Mouse (Mus musculus): ENCODE measurements around the gene Grm4. TPM values are rescaled to one million over a fixed set of nuclear protein-coding genes. Genes with fewer than 3 reads are reported as not detected.

Grm4 gene
- polyA plus RNA-seq, 1 experiment from 2014 or later = 0.22 TPM

- peaks cover 19% of the 10 kb centered on the region for H3K4me1 ChIP-seq (replicated peaks; ENCODE audit: control insufficient read depth, insufficient read depth, low read length)
- peak; percentile 41; the same call in 1 of the 2 replicates for ATAC-seq (replicated peaks; ENCODE audit: low FRiP score, low TSS enrichment, low read depth)
- 24% methylated on average over 10 of the region's 10 CpGs for WGBS
These were observed 15.9 kb downstream of the Grm4 start for GRCm38 (mm10) chr17:27505221-27505881.

GRCm38 (mm10) chr17:27503869-27504268, 17.3 kb downstream of the Grm4 start:
- no peaks in the 10 kb centered on the region for H3K36me3 ChIP-seq (ENCODE audit: control insufficient read depth, insufficient read depth, low read length)
- H3K27ac ChIP-seq (ENCODE audit: low read depth) = no peak overlapping the region
- no peak for ATAC-seq (replicated peaks; ENCODE audit: low FRiP score, low TSS enrichment, low read depth)
- H3K4me1 ChIP-seq (replicated peaks; ENCODE audit: control insufficient read depth, insufficient read depth, low read length) = peaks cover 19% of the 10 kb centered on the region
- DNase-seq (ENCODE audit: low spot score) = no peak
- no peak overlapping the region for H3K4me3 ChIP-seq (ENCODE audit: low read depth, low read length)
- H3K4me2 ChIP-seq (ENCODE audit: low read length) = no peak overlapping the region
- 37% methylated on average over 7 of the region's 7 CpGs for WGBS
- no peaks in the 10 kb centered on the region for H3K9me3 ChIP-seq (ENCODE audit: control insufficient read depth, low read length)
- peaks cover 41% of the 10 kb centered on the region for H3K27me3 ChIP-seq (replicated peaks; ENCODE audit: control insufficient read depth, insufficient read depth, low read length)
- H3K9ac ChIP-seq (ENCODE audit: low read length) = no peak overlapping the region

More at GRCm38 (mm10) chr17:27505221-27505881, 15.9 kb downstream of the Grm4 start:
- no peaks in the 10 kb centered on the region for H3K9me3 ChIP-seq (ENCODE audit: control insufficient read depth, low read length)
- H3K36me3 ChIP-seq (ENCODE audit: control insufficient read depth, insufficient read depth, low read length) = no peaks in the 10 kb centered on the region
- H3K4me2 ChIP-seq (ENCODE audit: low read length) = no peak overlapping the region
- no peak overlapping the region for H3K9ac ChIP-seq (ENCODE audit: low read length)
- no peak overlapping the region for H3K27ac ChIP-seq (ENCODE audit: low read depth)
- no peak for DNase-seq (ENCODE audit: low spot score)
- H3K4me3 ChIP-seq (ENCODE audit: low read depth, low read length) = no peak overlapping the region
- peaks cover 56% of the 10 kb centered on the region for H3K27me3 ChIP-seq (replicated peaks; ENCODE audit: control insufficient read depth, insufficient read depth, low read length)

- no peaks in the 10 kb centered on the region for H3K36me3 ChIP-seq (ENCODE audit: control insufficient read depth, insufficient read depth, low read length)
- ATAC-seq (replicated peaks; ENCODE audit: low FRiP score, low TSS enrichment, low read depth) (no peak), DNase-seq (ENCODE audit: low spot score) (no peak)
- no peak overlapping the region for H3K4me3 ChIP-seq (ENCODE audit: low read depth, low read length)
- no peaks in the 10 kb centered on the region for H3K9me3 ChIP-seq (ENCODE audit: control insufficient read depth, low read length)
- WGBS = 47% methylated on average over 31 of the region's 31 CpGs
- H3K27ac ChIP-seq (ENCODE audit: low read depth) = no peak overlapping the region
- peaks cover 36% of the 10 kb centered on the region for H3K27me3 ChIP-seq (replicated peaks; ENCODE audit: control insufficient read depth, insufficient read depth, low read length)
- H3K4me2 ChIP-seq (ENCODE audit: low read length) = no peak overlapping the region
- no peak overlapping the region for H3K9ac ChIP-seq (ENCODE audit: low read length)
- H3K4me1 ChIP-seq (replicated peaks; ENCODE audit: control insufficient read depth, insufficient read depth, low read length) = peaks cover 19% of the 10 kb centered on the region
These were observed 18.3 kb downstream of the Grm4 start for GRCm38 (mm10) chr17:27502736-27503445.

- Histone ChIP-seq H3K4me3 (ENCODE audit: low read depth, low read length) (no peak overlapping the region), H3K36me3 (ENCODE audit: control insufficient read depth, insufficient read depth, low read length) (no peaks in the 10 kb centered on the region), H3K9me3 (ENCODE audit: control insufficient read depth, low read length) (no peaks in the 10 kb centered on the region), H3K4me1 (replicated peaks; ENCODE audit: control insufficient read depth, insufficient read depth, low read length) (peaks cover 19% of the 10 kb centered on the region), H3K4me2 (ENCODE audit: low read length) (0 out of 2 replicates have a peak overlapping the region, but pooled peaks have one; percentile 26), H3K27ac (ENCODE audit: low read depth) (no peak overlapping the region), H3K27me3 (replicated peaks; ENCODE audit: control insufficient read depth, insufficient read depth, low read length) (peaks cover 32% of the 10 kb centered on the region), H3K9ac (ENCODE audit: low read length) (no peak overlapping the region)
- no peak for DNase-seq (ENCODE audit: low spot score)
- ATAC-seq (replicated peaks; ENCODE audit: low FRiP score, low TSS enrichment, low read depth) = no peak
- 22% methylated on average over 14 of the region's 14 CpGs for WGBS
These were observed 18.9 kb downstream of the Grm4 start for GRCm38 (mm10) chr17:27502288-27502687.

- H3K27ac ChIP-seq (ENCODE audit: low read depth) = no peak overlapping the region
- H3K9ac ChIP-seq (ENCODE audit: low read length) = no peak overlapping the region
- no peak for DNase-seq (ENCODE audit: low spot score)
- peaks cover 32% of the 10 kb centered on the region for H3K27me3 ChIP-seq (replicated peaks; ENCODE audit: control insufficient read depth, insufficient read depth, low read length)
- H3K4me1 ChIP-seq (replicated peaks; ENCODE audit: control insufficient read depth, insufficient read depth, low read length) = peaks cover 19% of the 10 kb centered on the region
- no peaks in the 10 kb centered on the region for H3K36me3 ChIP-seq (ENCODE audit: control insufficient read depth, insufficient read depth, low read length)
- 15% methylated on average over 18 of the region's 18 CpGs for WGBS
- no peak for ATAC-seq (replicated peaks; ENCODE audit: low FRiP score, low TSS enrichment, low read depth)
- no peak overlapping the region for H3K4me3 ChIP-seq (ENCODE audit: low read depth, low read length)
- H3K9me3 ChIP-seq (ENCODE audit: control insufficient read depth, low read length) = no peaks in the 10 kb centered on the region
- H3K4me2 ChIP-seq (ENCODE audit: low read length) = 0 out of 2 replicates have a peak overlapping the region, but pooled peaks have one; percentile 26
These were observed 19.6 kb downstream of the Grm4 start for GRCm38 (mm10) chr17:27501331-27502251.

- peaks cover 28% of the 10 kb centered on the region for H3K27me3 ChIP-seq (replicated peaks; ENCODE audit: control insufficient read depth, insufficient read depth, low read length)
- WGBS = 47% methylated on average over 4 of the region's 4 CpGs
- no peak overlapping the region for H3K27ac ChIP-seq (ENCODE audit: low read depth)
- no peak overlapping the region for H3K9ac ChIP-seq (ENCODE audit: low read length)
- no peaks in the 10 kb centered on the region for H3K36me3 ChIP-seq (ENCODE audit: control insufficient read depth, insufficient read depth, low read length)
- H3K9me3 ChIP-seq (ENCODE audit: control insufficient read depth, low read length) = no peaks in the 10 kb centered on the region
- ATAC-seq (replicated peaks; ENCODE audit: low FRiP score, low TSS enrichment, low read depth) = no peak
- H3K4me1 ChIP-seq (replicated peaks; ENCODE audit: control insufficient read depth, insufficient read depth, low read length) = peaks cover 13% of the 10 kb centered on the region
- DNase-seq (ENCODE audit: low spot score) = no peak
- H3K4me2 ChIP-seq (ENCODE audit: low read length) = no peak overlapping the region
- no peak overlapping the region for H3K4me3 ChIP-seq (ENCODE audit: low read depth, low read length)
These were observed 20.4 kb downstream of the Grm4 start for GRCm38 (mm10) chr17:27500811-27501210.

- ATAC-seq (replicated peaks; ENCODE audit: low FRiP score, low TSS enrichment, low read depth) (no peak), DNase-seq (ENCODE audit: low spot score) (no peak)
- H3K9ac ChIP-seq (ENCODE audit: low read length) = no peak overlapping the region
- H3K4me2 ChIP-seq (ENCODE audit: low read length) = no peak overlapping the region
- H3K27me3 ChIP-seq (replicated peaks; ENCODE audit: control insufficient read depth, insufficient read depth, low read length) = peaks cover 18% of the 10 kb centered on the region
- 65% methylated on average over 13 of the region's 13 CpGs for WGBS
- H3K4me3 ChIP-seq (ENCODE audit: low read depth, low read length) = no peak overlapping the region
- no peak overlapping the region for H3K27ac ChIP-seq (ENCODE audit: low read depth)
- H3K9me3 ChIP-seq (ENCODE audit: control insufficient read depth, low read length) = no peaks in the 10 kb centered on the region
- H3K36me3 ChIP-seq (ENCODE audit: control insufficient read depth, insufficient read depth, low read length) = no peaks in the 10 kb centered on the region
- peaks cover 9% of the 10 kb centered on the region; the same call in 1 of the 2 replicates for H3K4me1 ChIP-seq (replicated peaks; ENCODE audit: control insufficient read depth, insufficient read depth, low read length)
These were observed 22.1 kb downstream of the Grm4 start for GRCm38 (mm10) chr17:27499080-27499479.

GRCm38 (mm10) chr17:27497798-27498197, 23.4 kb downstream of the Grm4 start:
- no peak for ATAC-seq (replicated peaks; ENCODE audit: low FRiP score, low TSS enrichment, low read depth)
- Histone ChIP-seq H3K27ac (ENCODE audit: low read depth) (no peak overlapping the region), H3K9me3 (ENCODE audit: control insufficient read depth, low read length) (no peaks in the 10 kb centered on the region), H3K4me3 (ENCODE audit: low read depth, low read length) (no peak overlapping the region), H3K27me3 (replicated peaks; ENCODE audit: control insufficient read depth, insufficient read depth, low read length) (peaks cover 14% of the 10 kb centered on the region), H3K4me2 (ENCODE audit: low read length) (no peak overlapping the region), H3K9ac (ENCODE audit: low read length) (no peak overlapping the region), H3K36me3 (ENCODE audit: control insufficient read depth, insufficient read depth, low read length) (no peaks in the 10 kb centered on the region), H3K4me1 (replicated peaks; ENCODE audit: control insufficient read depth, insufficient read depth, low read length) (peaks cover 9% of the 10 kb centered on the region; the same call in 1 of the 2 replicates)
- no peak for DNase-seq (ENCODE audit: low spot score)
- 72% methylated on average over 5 of the region's 5 CpGs for whole genome bisulfite sequencing

Data from intestine, embryonic 14.5 days (tissue).